29 mouse cellular contexts compared by ENCODE assay signal in the genomic region with DNA sequence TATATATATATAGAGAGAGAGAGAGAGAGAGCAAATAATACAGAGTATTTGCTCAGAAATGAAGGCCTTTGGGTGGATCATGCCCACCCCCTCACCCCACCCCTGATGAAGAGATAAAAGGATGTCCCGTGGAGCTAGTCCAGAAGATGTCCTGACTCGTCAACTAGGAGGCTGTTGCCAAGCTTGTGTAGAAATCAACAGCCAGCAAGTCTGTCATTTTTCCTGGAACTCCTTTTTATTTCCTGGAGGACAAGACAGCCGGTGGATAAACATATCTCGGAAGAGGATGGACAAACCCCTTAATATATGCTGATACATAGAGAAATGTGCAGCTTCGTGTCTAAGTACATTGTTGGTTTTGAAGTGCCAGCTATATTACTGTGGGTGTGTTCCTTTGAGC.
"Had no signal": no experiment of that assay in that cellular context is flagged by ENCODE, and none has a peak within 500 bp of the region (broad histone marks: within the 10 kb centered on the region; RNA-seq: fewer than 3 reads in every experiment).

No protein-coding gene starts in this region.

- H3K36me3 ChIP-seq: liver, embryonic 12.5 days; liver, embryonic 13.5 days; liver, embryonic 15.5 days; midbrain, embryonic 13.5 days; midbrain, embryonic 15.5 days; neural tube, embryonic 12.5 days had no signal

- H3K4me2 ChIP-seq: limb, embryonic 12.5 days; limb, embryonic 13.5 days; limb, embryonic 15.5 days; liver, embryonic 11.5 days; liver, embryonic 12.5 days; liver, embryonic 13.5 days; liver, embryonic 15.5 days; lung, embryonic 14.5 days; lung, embryonic 15.5 days; midbrain, embryonic 11.5 days; midbrain, embryonic 12.5 days; midbrain, embryonic 13.5 days; midbrain, embryonic 15.5 days; neural tube, embryonic 12.5 days had no signal

- H3K27me3 ChIP-seq: limb, embryonic 12.5 days; limb, embryonic 13.5 days; limb, embryonic 15.5 days; liver, embryonic 12.5 days; liver, embryonic 13.5 days; liver, embryonic 15.5 days; lung, embryonic 15.5 days; midbrain, embryonic 12.5 days; midbrain, embryonic 13.5 days; midbrain, embryonic 15.5 days; neural tube, embryonic 12.5 days had no signal

- DNase-seq: left cerebral cortex, postnatal 4 days; liver, embryonic 13.5 days; lung, adult 18-20 months; lung, embryonic 14.5 days; lung, postnatal 10 days; lung, postnatal 14 days; lung, postnatal 36 days; lung, postnatal 4 days; midbrain, embryonic 14.5 days had no signal

- H3K4me3 ChIP-seq: left cerebral cortex, adult 2 months; limb, embryonic 10.5 days; limb, embryonic 12.5 days; limb, embryonic 13.5 days; limb, embryonic 15.5 days; liver, embryonic 12.5 days; liver, embryonic 13.5 days; liver, embryonic 15.5 days; lung, embryonic 15.5 days; megakaryocyte, embryonic 14.5 days; midbrain, embryonic 10.5 days; midbrain, embryonic 12.5 days; midbrain, embryonic 13.5 days; midbrain, embryonic 15.5 days; myocyte; neural tube, embryonic 12.5 days had no signal

- H3K4me1 ChIP-seq: limb, embryonic 10.5 days; limb, embryonic 12.5 days; limb, embryonic 13.5 days; limb, embryonic 15.5 days; liver, embryonic 12.5 days; liver, embryonic 13.5 days; liver, embryonic 15.5 days; midbrain, embryonic 10.5 days; midbrain, embryonic 12.5 days; midbrain, embryonic 13.5 days; midbrain, embryonic 15.5 days; neural tube, embryonic 12.5 days had no signal

- H3K27ac ChIP-seq: left cerebral cortex, adult 2 months; limb, embryonic 10.5 days; limb, embryonic 12.5 days; limb, embryonic 13.5 days; limb, embryonic 15.5 days; liver, embryonic 12.5 days; liver, embryonic 13.5 days; liver, embryonic 14.5 days; liver, embryonic 15.5 days; lung, embryonic 15.5 days; macrophage; midbrain, embryonic 10.5 days; midbrain, embryonic 12.5 days; midbrain, embryonic 13.5 days; midbrain, embryonic 15.5 days; neural tube, embryonic 12.5 days had no signal

- H3K9ac ChIP-seq: limb, embryonic 12.5 days; limb, embryonic 13.5 days; limb, embryonic 15.5 days; liver, embryonic 12.5 days; liver, embryonic 13.5 days; liver, embryonic 14.5 days; liver, embryonic 15.5 days; lung, embryonic 14.5 days; lung, embryonic 15.5 days; midbrain, embryonic 12.5 days; midbrain, embryonic 13.5 days; midbrain, embryonic 15.5 days; neural tube, embryonic 12.5 days had no signal

- ATAC-seq: liver, embryonic 12.5 days; midbrain, embryonic 13.5 days; midbrain, embryonic 15.5 days; midbrain, embryonic 16.5 days had no signal

- H3K9me3 ChIP-seq: liver, embryonic 12.5 days; liver, embryonic 13.5 days; liver, embryonic 15.5 days; lung, embryonic 15.5 days; megakaryocyte, embryonic 14.5 days; midbrain, embryonic 10.5 days; midbrain, embryonic 15.5 days had no signal
